Mouse (Mus musculus): ENCODE measurements around the gene Olfr1280. TPM values are rescaled to one million over a fixed set of nuclear protein-coding genes. Genes with fewer than 3 reads are reported as not detected.

Gene Olfr1280
- polyA plus RNA-seq, 1 experiment from 2014 or later = not detected

Other genes with a start within 250 kb of the Olfr1280 start
- not detected in 2 replicates for gene Gm13941, start 208.0 kb upstream of the Olfr1280 start, polyA plus RNA-seq (2015; fragmentation: Nextera tagmentation; extraction: Ambion mirVana)
- gene Gm15130, start 161.1 kb upstream of the Olfr1280 start, polyA plus RNA-seq (2015; fragmentation: Nextera tagmentation; extraction: Ambion mirVana) = not detected in 2 replicates
- gene 4930430A15Rik, start 84.4 kb upstream of the Olfr1280 start, polyA plus RNA-seq (2015; fragmentation: Nextera tagmentation; extraction: Ambion mirVana) = not detected in 2 replicates
- gene Olfr1275, start 78.7 kb upstream of the Olfr1280 start, polyA plus RNA-seq (2015; fragmentation: Nextera tagmentation; extraction: Ambion mirVana) = not detected in 2 replicates
- not detected in 2 replicates for gene Olfr1276, start 59.5 kb upstream of the Olfr1280 start, polyA plus RNA-seq (2015; fragmentation: Nextera tagmentation; extraction: Ambion mirVana)
- not detected in 2 replicates for gene Olfr1277, start 39.9 kb upstream of the Olfr1280 start, polyA plus RNA-seq (2015; fragmentation: Nextera tagmentation; extraction: Ambion mirVana)
- not detected in 2 replicates for gene Olfr1278, start 23.9 kb upstream of the Olfr1280 start, polyA plus RNA-seq (2015; fragmentation: Nextera tagmentation; extraction: Ambion mirVana)
- gene Olfr1279, start 13.4 kb upstream of the Olfr1280 start, polyA plus RNA-seq (2015; fragmentation: Nextera tagmentation; extraction: Ambion mirVana) = not detected in 2 replicates
- not detected in 2 replicates for gene Olfr1281, start 12.5 kb downstream of the Olfr1280 start, polyA plus RNA-seq (2015; fragmentation: Nextera tagmentation; extraction: Ambion mirVana)
- gene Olfr1282, start 22.1 kb downstream of the Olfr1280 start, polyA plus RNA-seq (2015; fragmentation: Nextera tagmentation; extraction: Ambion mirVana) = not detected in 2 replicates
- gene Olfr1283, start 52.8 kb downstream of the Olfr1280 start, polyA plus RNA-seq (2015; fragmentation: Nextera tagmentation; extraction: Ambion mirVana) = not detected in 2 replicates
- not detected in 2 replicates for gene Olfr1284, start 61.5 kb downstream of the Olfr1280 start, polyA plus RNA-seq (2015; fragmentation: Nextera tagmentation; extraction: Ambion mirVana)
- not detected in 2 replicates for gene Olfr1286, start 109.1 kb downstream of the Olfr1280 start, polyA plus RNA-seq (2015; fragmentation: Nextera tagmentation; extraction: Ambion mirVana)
- gene Olfr1287, start 135.1 kb downstream of the Olfr1280 start, polyA plus RNA-seq (2015; fragmentation: Nextera tagmentation; extraction: Ambion mirVana) = not detected in 2 replicates
- gene Olfr1288, start 160.1 kb downstream of the Olfr1280 start, polyA plus RNA-seq (2015; fragmentation: Nextera tagmentation; extraction: Ambion mirVana) = not detected in 2 replicates
- gene Olfr1289, start 166.8 kb downstream of the Olfr1280 start, polyA plus RNA-seq (2015; fragmentation: Nextera tagmentation; extraction: Ambion mirVana) = not detected in 2 replicates
- not detected in 2 replicates for gene Olfr1290, start 179.8 kb downstream of the Olfr1280 start, polyA plus RNA-seq (2015; fragmentation: Nextera tagmentation; extraction: Ambion mirVana)
- gene Olfr1291-ps1, start 183.2 kb downstream of the Olfr1280 start, polyA plus RNA-seq (2015; fragmentation: Nextera tagmentation; extraction: Ambion mirVana) = not detected in 2 replicates
- gene Olfr1293-ps, start 211.2 kb downstream of the Olfr1280 start, polyA plus RNA-seq (2015; fragmentation: Nextera tagmentation; extraction: Ambion mirVana) = not detected in 2 replicates
- not detected in 2 replicates for gene Olfr1294, start 226.3 kb downstream of the Olfr1280 start, polyA plus RNA-seq (2015; fragmentation: Nextera tagmentation; extraction: Ambion mirVana)